Mouse (Mus musculus): ENCODE data around the gene Tmem135. TPM values are rescaled to one million over a fixed set of nuclear protein-coding genes. Genes with fewer than 3 reads are reported as not detected.

Tmem135 gene
- total and polyA plus RNA-seq, 3 experiments: 18.0 to 31.0 (median 30.0) TPM

DNA sequence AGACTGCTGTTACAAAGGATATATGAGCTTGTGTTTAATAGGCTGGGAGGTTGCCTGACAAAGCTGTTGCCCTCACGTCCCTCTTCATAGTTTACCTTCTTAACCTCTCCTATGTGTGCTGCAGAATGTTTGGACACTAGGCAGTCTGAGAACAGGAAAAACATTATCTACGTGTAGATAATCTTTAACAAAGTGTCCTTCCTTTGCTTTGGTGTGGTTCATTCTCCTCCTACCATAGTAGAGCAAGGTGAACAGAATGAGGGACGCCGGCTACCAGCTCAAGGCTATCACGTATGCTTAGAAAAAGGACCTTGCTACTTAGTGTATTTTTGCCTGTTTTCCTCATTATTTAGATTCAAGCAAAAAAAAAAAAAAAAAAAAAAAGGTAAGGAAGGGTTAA is 24.8 kb upstream of the Tmem135 start:
- Histone ChIP-seq H3K4me2 (ENCODE audit: insufficient read depth, low read depth, poor library complexity, severe bottlenecking) (no peak overlapping the region), H3K27me3 (replicated peaks) (no peaks in the 10 kb centered on the region), H3K27ac (ENCODE audit: insufficient read depth, low read depth) (no peak overlapping the region), H3K79me2 (replicated peaks; ENCODE audit: control insufficient read depth, extremely low read depth, insufficient read depth, poor library complexity, severe bottlenecking) (no peaks in the 10 kb centered on the region), H3K36me3 (replicated peaks in 1 of 2; ENCODE audit: control insufficient read depth in 1 of 2, insufficient read depth in 1 of 2, low read length in 1 of 2) (no peaks in the 10 kb centered on the region), H3K9ac (ENCODE audit: insufficient read depth, low read depth) (no peak overlapping the region), H3K4me1 (ENCODE audit: control insufficient read depth in 1 of 2, insufficient read depth in 2 of 2) (no peaks in the 10 kb centered on the region), H3K9me3 (replicated peaks; ENCODE audit: low read length) (no peaks in the 10 kb centered on the region), H3K4me3 (replicated peaks in 1 of 3; ENCODE audit: low read depth in 2 of 3, low read length in 2 of 3, poor library complexity in 1 of 3) (no peak overlapping the region)
- in situ Hi-C loops (cut with MboI; ENCODE audit: low pct_ligation_motif_present, low pct_unique_long_range_greater_than_20kb, low sequenced_read_pairs): loop anchor here (10.0 kb wide), 1 partner anchor 64 kb away; no protein-coding TSS in a partner anchor
- dilution Hi-C loops (cut with MboI; ENCODE audit: extremely low pct_ligation_motif_present, extremely low pct_unique_long_range_greater_than_20kb, low sequenced_read_pairs): no loop called here
- TF ChIP-seq IRF4 (IDR thresholded peaks at IDR 0.05; ENCODE audit: low read depth, low read length) (no peak), BHLHE40 (IDR thresholded peaks at IDR 0.05; ENCODE audit: low read depth, low read length) (no peak), PAX5 (IDR thresholded peaks at IDR 0.05; ENCODE audit: low read length) (no peak), GABPA (IDR thresholded peaks at IDR 0.05; ENCODE audit: insufficient replicate concordance, low read depth, low read length) (no peak), MAX (IDR thresholded peaks at IDR 0.05; ENCODE audit: low read length) (no peak), KAT2A (IDR thresholded peaks at IDR 0.05; ENCODE audit: insufficient replicate concordance, low read length) (no peak), MAZ (IDR thresholded peaks at IDR 0.05; ENCODE audit: low read depth, low read length) (no peak), UBTF (IDR thresholded peaks at IDR 0.05; ENCODE audit: low read depth, low read length) (no peak), POLR2AphosphoS2 (IDR thresholded peaks at IDR 0.05; ENCODE audit: low read depth, low read length) (no peak), TBP (conservative IDR thresholded peaks at IDR 0.05; ENCODE audit: low read depth, low read length) (no peak), RAD21 (IDR thresholded peaks at IDR 0.05; ENCODE audit: low read depth, low read length) (no peak), ZMIZ1 (IDR thresholded peaks at IDR 0.05; ENCODE audit: low read depth, low read length) (no peak), SMC3 (IDR thresholded peaks at IDR 0.05; ENCODE audit: low read depth, low read length) (no peak), CHD2 (IDR thresholded peaks at IDR 0.05; ENCODE audit: low read length) (no peak), ZC3H11A (IDR thresholded peaks at IDR 0.05; ENCODE audit: low read depth, low read length) (no peak), NRF1 (IDR thresholded peaks at IDR 0.05; ENCODE audit: low read depth, low read length) (no peak), MEF2A (IDR thresholded peaks at IDR 0.05; ENCODE audit: borderline replicate concordance, low read depth, low read length) (no peak), MXI1 (IDR thresholded peaks at IDR 0.05; ENCODE audit: low read depth, low read length) (no peak), CTCF (conservative IDR thresholded peaks at IDR 0.05 in 1 of 2, IDR thresholded peaks at IDR 0.05 in 1 of 2; ENCODE audit: low read depth in 2 of 2, low read length in 2 of 2) (no peak)
- no peak for DNase-seq (ENCODE audit: extremely low read depth)

DNA sequence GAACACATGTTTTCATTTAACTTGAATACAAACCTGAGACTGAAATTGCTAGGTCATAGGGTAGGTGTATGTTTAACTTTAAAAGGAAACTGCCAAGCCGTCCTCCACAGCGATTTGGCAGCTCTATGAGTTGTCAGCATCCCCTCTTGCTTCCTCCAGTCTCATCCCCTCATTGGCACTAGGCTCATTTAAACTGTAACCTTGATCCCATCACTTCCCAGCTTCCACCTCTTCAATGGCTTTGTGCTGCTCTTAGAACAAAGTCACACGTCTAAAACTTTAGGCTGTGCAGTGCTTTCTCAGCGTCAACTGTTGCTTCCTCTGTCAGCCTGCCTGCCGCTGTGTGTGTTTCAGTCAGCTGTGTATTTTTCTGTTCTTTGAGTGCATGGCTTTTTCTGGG is 23.1 kb upstream of the Tmem135 start:
- in situ Hi-C loops (cut with MboI; ENCODE audit: low pct_ligation_motif_present, low pct_unique_long_range_greater_than_20kb, low sequenced_read_pairs) (loop anchor here (10.0 kb wide), 1 partner anchor 62 kb away; no protein-coding TSS in a partner anchor), dilution Hi-C loops (cut with MboI; ENCODE audit: extremely low pct_ligation_motif_present, extremely low pct_unique_long_range_greater_than_20kb, low sequenced_read_pairs) (no loop called here)
- H3K9me3 ChIP-seq (replicated peaks; ENCODE audit: low read length): no peaks in the 10 kb centered on the region
- no peak overlapping the region for H3K4me2 ChIP-seq (ENCODE audit: insufficient read depth, low read depth, poor library complexity, severe bottlenecking)
- no peaks in the 10 kb centered on the region for H3K79me2 ChIP-seq (replicated peaks; ENCODE audit: control insufficient read depth, extremely low read depth, insufficient read depth, poor library complexity, severe bottlenecking)
- TF ChIP-seq ZMIZ1 (IDR thresholded peaks at IDR 0.05; ENCODE audit: low read depth, low read length) (no peak), POLR2AphosphoS2 (IDR thresholded peaks at IDR 0.05; ENCODE audit: low read depth, low read length) (no peak), MXI1 (IDR thresholded peaks at IDR 0.05; ENCODE audit: low read depth, low read length) (no peak), MAZ (IDR thresholded peaks at IDR 0.05; ENCODE audit: low read depth, low read length) (no peak)
- no peak overlapping the region for H3K27ac ChIP-seq (ENCODE audit: insufficient read depth, low read depth)
- H3K9ac ChIP-seq (ENCODE audit: insufficient read depth, low read depth): no peak overlapping the region
- H3K4me1 ChIP-seq (ENCODE audit: control insufficient read depth in 1 of 2, insufficient read depth in 2 of 2): no peaks in the 10 kb centered on the region
- H3K4me3 ChIP-seq (replicated peaks in 1 of 3; ENCODE audit: low read depth in 2 of 3, low read length in 2 of 3, poor library complexity in 1 of 3): no peak overlapping the region
- H3K36me3 ChIP-seq (replicated peaks in 1 of 2; ENCODE audit: control insufficient read depth in 1 of 2, insufficient read depth in 1 of 2, low read length in 1 of 2): no peaks in the 10 kb centered on the region
- no peaks in the 10 kb centered on the region for H3K27me3 ChIP-seq (replicated peaks)
- DNase-seq (ENCODE audit: extremely low read depth): no peak

All from CH12.LX (cell line).